Mouse (Mus musculus): ENCODE measurements at regions not wholly inside any gene's neighbourhood (a gene's known extent, or its start where the extent isn't known, plus 50 kb on each side); places are given as distances from the start of the nearest gene placed in this dataset.
A peak's percentile ranks its signal among the peaks of the same experiment; 100 is the strongest.

GRCm38 (mm10) chr11:79827034-79827433 lies 135.2 kb downstream of the Utp6 start:
- DNase-seq, result no peak
- intact Hi-C loops (cut with DNase I), result no loop called here

GRCm38 (mm10) chr11:79825881-79826280 lies 136.3 kb downstream of the Utp6 start:
- intact Hi-C loops (cut with DNase I), result no loop called here
- DNase-seq, result no peak

- DNase-seq, result no peak
- intact Hi-C loops (cut with DNase I), result no loop called here
Measured at GRCm38 (mm10) chr11:79823631-79824310, 138.4 kb downstream of the Utp6 start.

- intact Hi-C loops (cut with DNase I), result no loop called here
Measured at GRCm38 (mm10) chr11:79821986-79822385, 140.2 kb downstream of the Utp6 start.

GRCm38 (mm10) chr11:79815156-79815555 lies 147.0 kb downstream of the Utp6 start:
- intact Hi-C loops (cut with DNase I), result no loop called here
- no peak for DNase-seq

More at GRCm38 (mm10) chr11:79821986-79822385, 140.2 kb downstream of the Utp6 start:
- DNase-seq, result no peak

DNA sequence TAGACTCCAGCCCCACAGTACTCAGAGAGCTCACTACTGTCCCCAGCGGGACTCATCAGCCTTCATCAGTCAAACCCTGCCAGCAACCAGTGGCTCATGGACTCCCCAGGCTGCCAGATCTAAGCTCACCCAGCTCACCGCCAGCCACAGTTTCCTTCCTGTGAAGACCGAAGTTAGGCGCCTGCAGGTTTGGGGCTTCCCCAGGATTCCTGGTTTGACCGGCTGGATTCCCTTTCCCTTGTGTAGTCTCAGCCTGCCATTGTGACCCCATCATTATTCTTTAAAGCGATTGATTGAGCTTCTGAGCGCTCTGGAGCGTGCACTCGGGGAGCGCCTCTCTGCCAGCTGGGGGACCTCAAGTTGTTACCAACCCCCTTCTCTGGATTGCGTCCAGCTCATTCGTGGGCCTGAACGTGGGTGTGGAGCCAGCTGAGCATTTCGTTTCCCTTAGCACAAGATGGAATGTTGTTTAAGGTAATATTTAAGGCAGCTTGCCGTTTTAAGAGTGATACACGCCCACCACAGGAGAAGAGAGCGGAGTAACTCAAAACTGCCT lies 155.2 kb downstream of the Utp6 start:
- intact Hi-C loops (cut with DNase I), result no loop called here
- DNase-seq, result no peak

DNA sequence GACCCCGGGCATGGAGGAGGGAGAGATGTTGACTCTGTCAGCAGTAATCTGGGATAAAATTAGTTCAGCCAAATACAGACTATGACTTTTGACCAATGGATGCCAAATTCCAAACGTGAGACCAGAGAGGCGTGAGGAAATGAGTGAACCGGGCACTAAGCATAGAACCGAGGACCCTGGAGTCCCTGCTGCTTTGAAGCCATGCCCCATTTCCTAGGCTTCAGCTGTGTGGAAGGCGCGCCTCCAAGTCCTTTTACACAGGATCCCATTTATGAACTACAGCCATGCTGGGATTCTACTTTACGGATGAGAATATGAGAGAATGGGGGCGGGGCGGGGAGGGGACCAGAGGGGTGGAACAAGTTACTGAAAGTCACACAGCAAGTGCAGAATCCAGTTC lies 155.8 kb downstream of the Utp6 start:
- intact Hi-C loops (cut with DNase I), result no loop called here

DNA sequence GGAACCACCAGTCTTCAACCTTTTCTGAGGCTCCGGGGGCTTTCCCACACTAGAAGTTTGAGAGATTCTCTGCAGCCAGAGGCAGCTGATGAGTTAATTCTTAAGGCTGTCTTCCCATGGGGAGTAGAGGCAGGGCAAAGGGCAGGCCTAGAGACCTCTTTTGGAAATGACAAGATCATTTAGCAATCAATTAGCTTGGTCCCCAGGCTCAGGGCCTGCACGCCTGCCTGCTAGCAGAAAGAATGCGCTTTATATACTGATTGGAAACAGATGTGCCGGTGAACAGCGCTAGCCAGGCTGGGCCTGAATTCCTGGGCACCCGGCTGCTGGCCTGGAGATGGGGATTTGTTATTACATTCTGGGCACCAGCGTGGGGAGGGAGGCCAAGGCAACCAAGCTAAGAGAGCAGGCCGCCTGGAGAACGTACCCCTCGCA lies 156.2 kb downstream of the Utp6 start:
- peak; percentile 20 for DNase-seq
- intact Hi-C loops (cut with DNase I), result no loop called here

More for the DNA sequence above, 155.8 kb downstream of the Utp6 start:
- DNase-seq, result no peak

DNA sequence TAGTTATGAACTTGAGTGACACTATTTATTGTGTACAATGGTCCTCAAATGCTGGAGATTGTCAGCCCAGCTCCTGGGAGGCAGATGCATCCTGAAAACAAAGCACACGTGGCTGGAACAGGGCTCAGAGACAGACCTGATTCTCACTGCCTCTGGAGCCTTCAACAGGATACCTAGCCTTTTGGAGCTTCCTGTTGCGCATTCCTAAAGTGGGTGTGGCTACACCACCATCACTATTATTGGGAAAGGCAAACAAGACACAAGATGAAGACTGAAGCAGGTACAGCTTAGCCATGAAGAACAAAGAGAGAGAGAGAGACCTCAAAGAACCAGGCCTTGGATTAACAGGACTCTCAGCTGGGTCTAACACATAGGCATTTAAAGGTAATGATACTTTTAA lies 158.2 kb downstream of the Utp6 start:
- DNase-seq, result no peak
- intact Hi-C loops (cut with DNase I), result no loop called here

- DNase-seq, result peak; percentile 86
- intact Hi-C loops (cut with DNase I), result no loop called here
Measured at GRCm38 (mm10) chr11:79803006-79803405, 159.2 kb downstream of the Utp6 start.

GRCm38 (mm10) chr11:79802566-79802965 lies 159.6 kb downstream of the Utp6 start:
- intact Hi-C loops (cut with DNase I), result no loop called here

DNA sequence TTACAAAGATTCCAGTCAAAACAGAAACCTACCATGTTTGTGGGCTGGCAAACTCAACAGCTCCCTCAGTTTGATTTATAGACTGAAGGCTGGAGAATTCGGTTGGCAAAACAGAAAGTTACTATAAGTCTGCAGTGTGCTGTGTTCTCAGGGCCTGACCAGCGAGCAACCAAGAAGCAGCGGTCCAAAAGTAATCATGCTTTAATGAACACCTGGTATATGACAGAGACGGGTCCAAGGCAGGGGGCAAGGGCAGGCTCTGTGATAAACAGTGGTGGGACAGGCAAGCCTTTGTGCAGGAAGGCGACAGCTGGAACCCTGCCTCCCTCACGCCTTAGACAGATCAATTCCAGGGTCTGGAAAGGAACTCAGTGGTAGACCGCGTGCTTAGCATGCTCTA lies 161.9 kb downstream of the Utp6 start:
- intact Hi-C loops (cut with DNase I), result no loop called here
- no peak for DNase-seq

More at GRCm38 (mm10) chr11:79802566-79802965, 159.6 kb downstream of the Utp6 start:
- no peak for DNase-seq

DNA sequence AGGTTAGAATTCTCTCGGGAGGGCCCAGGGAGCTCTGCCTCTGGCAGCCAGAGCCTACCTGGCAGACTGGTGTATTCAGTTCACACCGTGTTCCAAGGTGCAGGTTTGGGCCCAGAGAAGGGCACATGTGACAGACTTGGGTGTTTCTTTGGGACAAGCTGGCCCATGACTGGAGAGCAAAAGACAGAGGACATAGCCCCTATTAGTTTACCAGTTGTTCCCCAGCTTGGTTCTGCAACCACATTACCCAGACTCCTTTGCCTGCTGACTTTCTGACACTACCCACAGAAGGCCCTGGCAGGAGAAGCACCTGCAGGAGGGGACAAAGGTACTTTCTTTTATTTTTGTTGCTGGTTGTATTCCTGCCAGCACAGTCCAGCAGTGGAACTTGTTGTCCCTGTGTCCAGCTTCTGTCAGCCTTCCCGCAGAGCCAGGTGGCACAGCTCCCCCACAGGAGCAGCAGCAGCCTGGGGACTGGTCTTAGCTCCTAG lies 173.9 kb downstream of the Utp6 start:
- DNase-seq, result no peak
- intact Hi-C loops (cut with DNase I), result no loop called here

DNA sequence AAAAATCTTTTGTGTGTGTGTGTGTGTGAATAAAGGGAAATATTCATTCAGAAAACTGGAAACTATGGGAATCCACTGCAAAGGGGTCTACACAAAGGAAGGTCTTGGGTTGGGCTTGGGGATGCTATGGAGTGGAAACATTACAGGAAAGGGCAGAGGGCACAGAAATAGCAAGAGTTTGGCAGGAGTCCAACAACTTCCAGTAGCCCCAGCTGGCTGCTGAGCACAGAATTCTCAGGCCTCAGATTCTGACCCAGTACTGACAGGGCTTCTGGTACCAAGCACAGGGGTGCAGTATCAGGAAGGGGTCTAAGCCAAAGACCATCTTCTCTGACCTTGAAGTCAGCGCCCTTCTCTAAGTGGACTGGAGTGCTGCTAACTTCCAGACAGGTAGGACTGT lies 174.4 kb downstream of the Utp6 start:
- intact Hi-C loops (cut with DNase I), result no loop called here

GRCm38 (mm10) chr11:79784071-79784470 lies 178.1 kb downstream of the Utp6 start:
- no peak for DNase-seq
- intact Hi-C loops (cut with DNase I), result no loop called here

More for the DNA sequence above, 174.4 kb downstream of the Utp6 start:
- DNase-seq, result no peak

GRCm38 (mm10) chr11:79781966-79782365 lies 180.2 kb downstream of the Utp6 start:
- no peak for DNase-seq
- intact Hi-C loops (cut with DNase I), result no loop called here

GRCm38 (mm10) chr11:79779756-79780155 lies 182.4 kb downstream of the Utp6 start:
- intact Hi-C loops (cut with DNase I), result no loop called here

GRCm38 (mm10) chr11:79778522-79778921 lies 183.7 kb downstream of the Utp6 start:
- intact Hi-C loops (cut with DNase I), result no loop called here
- no peak for DNase-seq

More at GRCm38 (mm10) chr11:79779756-79780155, 182.4 kb downstream of the Utp6 start:
- DNase-seq, result no peak

DNA sequence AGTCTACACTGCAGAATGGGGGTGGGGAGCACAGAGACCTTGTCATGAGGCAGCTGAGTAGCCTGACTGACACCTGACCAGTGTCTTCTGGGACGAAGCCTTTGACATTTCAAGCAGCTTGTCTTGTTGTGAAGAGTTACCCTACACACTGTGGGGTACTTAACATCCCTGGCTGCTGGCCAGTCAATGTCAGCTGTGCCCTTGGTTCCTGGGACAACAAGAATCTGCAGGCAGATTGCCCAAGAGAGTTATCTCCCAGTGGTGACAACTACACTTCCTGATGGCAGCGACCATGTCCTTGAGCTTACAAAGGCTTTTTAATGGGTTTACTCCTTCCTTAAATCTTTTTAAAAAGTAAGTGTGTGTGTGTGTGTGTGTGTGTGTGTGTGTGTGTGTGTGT lies 184.2 kb downstream of the Utp6 start:
- DNase-seq, result peak; percentile 61
- intact Hi-C loops (cut with DNase I), result no loop called here

GRCm38 (mm10) chr11:79776577-79776976 lies 185.6 kb downstream of the Rab11fip4 start:
- DNase-seq, result no peak
- intact Hi-C loops (cut with DNase I), result no loop called here

DNA sequence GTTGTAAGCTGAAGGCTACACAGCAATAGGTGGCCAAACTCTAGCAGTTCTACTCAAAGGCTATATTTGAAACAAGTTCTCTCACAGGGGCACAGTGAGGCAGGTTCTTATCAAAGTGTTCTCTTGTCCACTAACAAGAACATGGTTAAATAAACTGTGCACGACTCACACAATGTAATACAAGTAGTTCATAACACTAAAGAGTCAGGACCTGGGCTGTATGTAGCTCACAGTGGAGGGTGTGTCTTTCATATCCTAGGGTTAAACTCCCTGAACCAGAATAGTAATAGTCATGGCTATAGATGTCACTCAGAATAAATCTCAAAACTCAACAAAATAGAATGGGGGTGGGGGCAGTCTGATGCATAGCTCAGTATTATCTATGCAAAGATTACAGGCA lies 182.7 kb downstream of the Rab11fip4 start:
- intact Hi-C loops (cut with DNase I), result no loop called here
- no peak for DNase-seq

- intact Hi-C loops (cut with DNase I), result no loop called here
- DNase-seq, result no peak
Measured at GRCm38 (mm10) chr11:79771431-79771830, 180.4 kb downstream of the Rab11fip4 start.
